Mouse (Mus musculus): ENCODE results near the gene Rint1.
"Not testable (repeated sequence)": the region's sequence is repeated elsewhere in the genome, so short reads cannot be mapped to it uniquely, and the experiment has no call there.

Gene Rint1

DNA sequence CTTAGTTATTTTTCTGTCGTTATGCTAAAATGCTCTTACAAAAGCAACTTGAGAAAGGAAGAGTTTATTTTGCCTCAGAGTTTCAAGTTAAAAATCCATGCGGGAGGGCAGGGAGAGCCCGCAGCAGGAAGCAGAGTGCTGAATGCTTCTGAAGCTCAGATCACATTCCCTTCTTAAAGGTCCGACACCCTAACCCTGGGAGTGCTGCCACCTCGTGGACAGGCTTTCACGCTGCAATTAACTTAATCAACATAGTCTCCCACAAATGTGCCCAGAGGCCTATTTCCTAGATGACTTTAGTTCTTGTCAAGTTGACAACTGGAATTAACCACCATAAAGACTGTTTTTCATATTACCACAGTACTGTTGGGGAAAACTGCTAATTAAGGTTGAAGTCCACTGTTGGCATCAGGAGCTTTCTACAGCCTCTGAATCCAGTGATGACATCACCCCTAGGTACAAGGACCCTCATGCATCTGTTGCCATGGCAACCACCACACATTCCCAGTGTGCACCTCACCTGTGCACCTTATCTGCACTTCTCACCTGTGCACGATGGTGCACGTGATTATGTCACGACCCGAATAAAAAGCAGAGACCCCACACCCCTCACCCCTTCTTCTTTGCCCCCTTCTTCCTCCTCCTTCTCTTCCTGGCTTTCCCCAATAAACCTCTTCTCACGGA lies 39.0 kb downstream of the Rint1 start:
- peak in 1 of 2 experiments; percentile 28 for DNase-seq (ENCODE audit: low spot score in 2 of 2)

GRCm38 (mm10) chr5:23830897-23831752 lies 43.6 kb downstream of the Rint1 start:
- peak in 1 of 2 experiments; percentile 20 for DNase-seq (ENCODE audit: low spot score in 2 of 2)

GRCm38 (mm10) chr5:23835691-23836090 lies 48.2 kb downstream of the Rint1 start:
- not testable (repeated sequence) for DNase-seq (ENCODE audit: low spot score in 2 of 2)

DNA sequence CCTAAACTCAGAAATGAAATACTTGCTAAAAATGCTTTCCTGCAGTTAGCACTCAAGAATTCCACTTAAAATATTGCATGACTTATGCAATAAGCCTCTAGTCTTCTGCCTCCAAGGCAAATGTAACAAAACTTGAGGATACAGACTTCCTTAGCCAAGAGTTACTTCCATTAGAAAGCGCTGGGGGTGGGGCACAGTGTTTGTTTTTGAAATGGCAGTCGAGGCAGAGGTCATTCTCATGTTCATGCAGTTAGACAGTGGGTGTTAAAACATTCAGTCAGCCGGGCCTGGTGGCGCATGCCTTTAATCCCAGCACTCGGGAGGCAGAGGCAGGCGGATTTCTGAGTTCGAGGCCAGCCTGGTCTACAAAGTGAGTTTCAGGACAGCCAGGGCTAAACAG lies 50.6 kb downstream of the Rint1 start:
- no peak for DNase-seq (ENCODE audit: low spot score in 2 of 2)

GRCm38 (mm10) chr5:23843674-23844530 lies 56.4 kb downstream of the Rint1 start, which contains the start of gene Tomm7:
Gene Tomm7 (minus strand): TSS chr5:23844161.
- DNase-seq (ENCODE audit: low spot score in 2 of 2), result peak; percentile 95 to 96

DNA sequence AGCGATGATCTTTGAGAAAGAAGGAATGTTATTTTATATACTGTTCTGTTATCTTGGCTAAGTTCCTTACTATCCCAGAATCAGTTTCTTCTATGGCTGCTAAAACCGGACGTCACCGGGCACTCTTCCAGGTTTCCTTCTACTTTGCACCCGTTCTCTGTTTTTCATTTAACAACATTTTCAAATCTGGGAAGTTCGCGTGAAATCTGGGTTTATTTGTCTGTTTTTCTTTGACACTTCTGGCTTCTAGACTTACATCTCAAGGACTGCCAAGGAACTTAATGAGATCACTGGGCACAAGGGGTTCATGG lies 57.0 kb downstream of the Rint1 start:
- no peak for DNase-seq (ENCODE audit: low spot score in 2 of 2)

DNA sequence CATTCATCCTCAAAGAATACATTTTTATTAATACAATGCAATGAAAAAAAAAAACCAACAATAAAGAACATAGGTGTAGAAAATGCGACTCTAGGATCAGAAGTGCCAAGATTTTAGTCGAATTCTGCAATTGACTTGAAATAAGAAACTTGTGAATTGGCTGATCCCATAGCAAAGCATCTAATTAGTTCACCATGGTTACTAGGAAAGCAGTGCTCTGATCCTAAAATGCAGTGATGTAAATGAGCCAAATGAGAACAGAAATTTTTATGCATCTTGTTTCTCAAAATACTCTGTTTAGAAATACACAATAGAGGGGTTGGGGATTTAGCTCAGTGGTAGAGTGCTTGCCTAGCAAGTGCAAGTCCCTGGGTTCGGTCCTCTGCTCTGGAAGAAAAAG lies 57.6 kb downstream of the Rint1 start:
- DNase-seq (ENCODE audit: low spot score in 2 of 2), result no peak

GRCm38 (mm10) chr5:23850345-23851159 lies 63.0 kb downstream of the Rint1 start:
- peak; percentile 72 to 87 for DNase-seq (ENCODE audit: low spot score in 2 of 2)

DNA sequence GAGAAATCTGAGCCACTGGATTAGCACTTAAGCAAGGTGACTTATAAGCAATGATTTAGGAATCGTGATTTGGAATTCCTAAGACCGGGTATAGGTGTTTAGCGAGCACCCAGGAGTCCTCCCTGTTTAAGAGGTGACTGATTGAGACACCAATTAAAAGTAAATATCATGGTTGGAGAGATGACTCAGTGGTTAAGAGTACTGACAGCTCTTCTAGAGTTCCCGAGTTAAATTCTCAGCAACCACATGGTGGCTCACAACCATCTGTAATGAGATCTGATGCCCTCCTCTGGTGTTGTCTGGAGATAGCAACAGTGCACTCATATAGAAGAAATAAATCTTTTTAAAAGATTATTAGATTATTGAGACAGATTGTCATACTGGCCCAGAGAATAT lies 63.6 kb downstream of the Rint1 start:
- not testable (repeated sequence) for DNase-seq (ENCODE audit: low spot score in 2 of 2)

- DNase-seq (ENCODE audit: low spot score in 2 of 2), result not testable (repeated sequence)
Measured at GRCm38 (mm10) chr5:23852916-23853315, 65.4 kb downstream of the Rint1 start.

- no peak for DNase-seq (ENCODE audit: low spot score in 2 of 2)
Measured at GRCm38 (mm10) chr5:23855484-23855883, 68.0 kb downstream of the Rint1 start.

DNA sequence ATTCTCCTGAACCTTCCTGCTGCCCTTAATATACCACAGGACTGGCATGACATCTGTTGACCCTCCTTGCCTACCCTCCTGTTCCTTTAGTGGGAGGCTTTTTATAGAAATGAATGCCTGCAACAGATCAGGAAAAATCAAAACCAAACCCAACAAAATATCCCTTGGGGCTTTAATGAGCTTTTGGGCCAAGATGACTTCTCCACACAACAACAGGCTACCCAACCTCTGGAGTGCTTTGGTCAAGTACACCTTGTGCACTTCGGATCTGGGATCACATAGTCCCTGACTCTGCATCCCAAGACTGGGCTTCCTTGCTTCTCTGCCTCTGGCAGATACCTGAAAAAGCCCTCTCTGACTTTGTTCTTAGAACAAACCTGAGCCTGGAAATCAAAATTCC lies 68.7 kb downstream of the Rint1 start:
- DNase-seq (ENCODE audit: low spot score in 2 of 2), result no peak

- DNase-seq (ENCODE audit: low spot score in 2 of 2), result no peak
Measured at GRCm38 (mm10) chr5:23857189-23857588, 69.7 kb downstream of the Rint1 start.

DNA sequence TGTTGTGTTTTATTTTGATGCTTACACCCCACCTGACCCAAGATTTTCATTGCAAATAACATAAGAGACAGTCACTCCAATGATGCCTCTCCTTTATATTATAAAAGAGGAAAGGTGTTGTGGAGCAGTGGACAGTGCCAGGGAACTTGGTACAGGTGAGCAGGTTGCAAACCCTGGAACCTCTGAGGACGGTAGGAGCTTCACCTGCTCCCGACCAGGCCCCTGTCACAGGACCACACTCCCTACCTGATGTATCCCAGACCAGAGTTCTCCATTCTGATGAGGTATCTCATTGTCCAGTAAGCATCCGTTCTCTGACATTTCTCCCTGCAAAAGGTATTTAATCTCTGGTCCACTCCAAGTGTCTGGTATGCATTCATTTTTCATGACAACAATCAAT lies 70.5 kb downstream of the Rint1 start:
- DNase-seq (ENCODE audit: low spot score in 2 of 2), result no peak

DNA sequence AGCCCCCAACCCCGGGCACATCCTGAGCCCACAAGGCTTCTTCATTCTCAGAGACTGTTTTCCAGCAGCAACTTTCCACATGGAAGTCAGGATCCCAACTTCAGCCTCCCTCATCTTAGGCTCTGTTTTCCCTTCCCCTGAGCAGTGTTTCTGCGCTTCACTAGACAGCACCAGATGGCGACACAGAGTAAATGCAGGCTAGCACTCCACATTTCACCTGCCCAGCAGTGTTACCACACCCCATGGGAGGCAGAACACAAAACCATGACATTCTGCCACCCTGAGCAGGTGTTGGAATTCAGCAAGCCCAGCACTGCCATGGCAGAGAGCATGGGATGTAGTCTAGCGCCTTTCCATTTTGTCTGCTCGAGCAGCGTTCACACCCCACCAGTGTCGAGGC lies 71.1 kb downstream of the Rint1 start:
- DNase-seq (ENCODE audit: low spot score in 2 of 2), result no peak

DNA sequence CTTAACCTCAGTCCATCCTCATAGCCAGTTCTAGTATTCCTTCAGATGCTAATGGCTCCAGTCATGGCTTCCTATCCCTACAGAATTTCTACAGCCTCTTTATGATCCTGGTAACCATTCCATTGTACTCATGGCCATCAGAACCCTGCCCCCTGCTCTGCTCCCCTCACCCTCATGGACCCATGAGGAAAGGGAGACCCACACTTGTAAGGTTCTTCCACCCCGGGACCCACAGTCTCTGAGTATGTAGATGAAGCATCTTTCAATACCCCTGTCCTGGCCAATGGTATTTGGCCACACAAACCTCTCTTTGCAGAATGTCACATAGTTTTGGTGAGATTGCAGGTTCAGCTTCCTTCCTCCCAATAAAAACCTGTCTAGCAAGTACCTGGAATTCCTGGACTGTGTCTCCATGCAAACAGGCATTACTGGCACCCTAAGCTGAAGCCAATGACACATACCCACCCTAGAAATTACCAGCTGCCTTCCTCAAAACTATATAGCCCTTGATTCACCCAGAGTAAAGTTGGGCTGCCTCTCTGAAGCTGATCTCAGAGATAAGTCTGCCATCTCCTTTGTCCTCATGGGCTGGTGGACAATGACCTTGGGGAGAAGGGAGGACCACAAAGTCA lies 71.7 kb downstream of the Rint1 start:
- no peak for DNase-seq (ENCODE audit: low spot score in 2 of 2)

- no peak for DNase-seq (ENCODE audit: low spot score in 2 of 2)
Measured at GRCm38 (mm10) chr5:23859896-23860295, 72.4 kb downstream of the Rint1 start.

- no peak for DNase-seq (ENCODE audit: low spot score in 2 of 2)
Measured at GRCm38 (mm10) chr5:23861721-23862120, 74.2 kb downstream of the Rint1 start.

- no peak for DNase-seq (ENCODE audit: low spot score in 2 of 2)
Measured at GRCm38 (mm10) chr5:23862291-23862690, 74.8 kb downstream of the Rint1 start.

- no peak for DNase-seq (ENCODE audit: low spot score in 2 of 2)
Measured at GRCm38 (mm10) chr5:23863166-23864053, 75.9 kb downstream of the Rint1 start.

Measured in frontal cortex, postnatal 14 days (tissue).